Mouse (Mus musculus) lung, embryonic 15.5 days (tissue): ENCODE measurements at regions not wholly inside any gene's neighbourhood (a gene's known extent, or its start where the extent isn't known, plus 50 kb on each side); places are given as distances from the start of the nearest gene placed in this dataset.

Experiments used
- ATAC-seq: fragments of 200-750 bp; cut with Nextera tagmentation; 2 replicates; pipeline ENCODE4 v1.8.0; 2017; ENCODE audit warnings: moderate number of reproducible peaks, borderline replicate concordance; ENCODE audit not compliant: low FRiP score, low TSS enrichment; ENCODE audit errors: extremely low read depth
- H3K27ac ChIP-seq: fragments of 300-500 bp; sonication (generic); 2 replicates; pipeline ENCODE4 v1.5.1; 2015; ENCODE audit warnings: moderate library complexity, mild to moderate bottlenecking, inconsistent platforms
- H3K27me3 ChIP-seq: fragments of 300-500 bp; sonication (generic); 2 replicates; pipeline ENCODE4 v1.6.1; 2015; ENCODE audit warnings: inconsistent platforms
- H3K36me3 ChIP-seq: fragments of 300-500 bp; sonication (generic); 2 replicates; pipeline ENCODE4 v1.6.1; 2015; ENCODE audit warnings: inconsistent platforms
- H3K4me1 ChIP-seq: fragments of 300-500 bp; sonication (generic); 2 replicates; pipeline ENCODE4 v1.6.1; 2015; ENCODE audit warnings: inconsistent platforms
- H3K4me2 ChIP-seq: fragments of 300-500 bp; sonication (generic); 2 replicates; pipeline ENCODE4 v1.6.1; 2015; ENCODE audit warnings: inconsistent platforms, mild to moderate bottlenecking, moderate library complexity
- H3K4me3 ChIP-seq: fragments of 300-500 bp; sonication (generic); 2 replicates; pipeline ENCODE4 v1.5.1; 2015; ENCODE audit warnings: mild to moderate bottlenecking, inconsistent platforms
- H3K9ac ChIP-seq: fragments of 300-500 bp; sonication (generic); 2 replicates; pipeline ENCODE4 v1.6.1; 2015; ENCODE audit warnings: inconsistent platforms
- H3K9me3 ChIP-seq: fragments of 300-500 bp; sonication (generic); 2 replicates; pipeline ENCODE4 v1.6.1; 2016; ENCODE audit warnings: inconsistent platforms
- WGBS: fragments of 180-500 bp; shearing (Covaris S2); methylation state at CpG from one replicate; pipeline ENCODE4 v1.1.7; 2015; 5-methylcytosine and 5-hydroxymethylcytosine counted together

GRCm38 (mm10) chr9:47133873-47134272 is 135.3 kb downstream of the Gm4791 start:
- Histone ChIP-seq H3K9ac (no peak overlapping the region), H3K9me3 (no peaks in the 10 kb centered on the region), H3K36me3 (no peaks in the 10 kb centered on the region), H3K4me3 (no peak overlapping the region), H3K27ac (no peak overlapping the region), H3K27me3 (no peaks in the 10 kb centered on the region; the same call in 1 of the 2 replicates), H3K4me1 (no peaks in the 10 kb centered on the region), H3K4me2 (no peak overlapping the region)
- ATAC-seq, result no peak
- WGBS, result 45% methylated on average over 8 of the region's 8 CpGs

GRCm38 (mm10) chr9:47134479-47134878 is 135.9 kb downstream of the Gm4791 start:
- no peaks in the 10 kb centered on the region for H3K9me3 ChIP-seq
- no peaks in the 10 kb centered on the region for H3K4me1 ChIP-seq
- ATAC-seq, result no peak
- H3K4me2 ChIP-seq, result no peak overlapping the region
- WGBS, result 70% methylated on average over 4 of the region's 4 CpGs
- no peak overlapping the region for H3K9ac ChIP-seq
- no peaks in the 10 kb centered on the region for H3K36me3 ChIP-seq
- no peaks in the 10 kb centered on the region; the same call in 1 of the 2 replicates for H3K27me3 ChIP-seq
- no peak overlapping the region for H3K4me3 ChIP-seq
- H3K27ac ChIP-seq, result no peak overlapping the region

- Histone ChIP-seq H3K4me1 (no peaks in the 10 kb centered on the region), H3K27me3 (no peaks in the 10 kb centered on the region; the same call in 1 of the 2 replicates), H3K9me3 (no peaks in the 10 kb centered on the region), H3K4me2 (no peak overlapping the region), H3K27ac (no peak overlapping the region), H3K4me3 (no peak overlapping the region), H3K36me3 (no peaks in the 10 kb centered on the region), H3K9ac (no peak overlapping the region)
- 92% methylated on average over 5 of the region's 5 CpGs for WGBS
- no peak for ATAC-seq
Measured at GRCm38 (mm10) chr9:47136641-47137040, 138.1 kb downstream of the Gm4791 start.

- H3K36me3 ChIP-seq, result no peaks in the 10 kb centered on the region
- H3K27me3 ChIP-seq, result no peaks in the 10 kb centered on the region
- H3K27ac ChIP-seq, result no peak overlapping the region
- WGBS, result 81% methylated on average over 7 of the region's 7 CpGs
- H3K9ac ChIP-seq, result no peak overlapping the region
- no peak overlapping the region for H3K4me3 ChIP-seq
- no peak for ATAC-seq
- H3K4me2 ChIP-seq, result no peak overlapping the region
- H3K9me3 ChIP-seq, result no peaks in the 10 kb centered on the region
- no peaks in the 10 kb centered on the region for H3K4me1 ChIP-seq
Measured at GRCm38 (mm10) chr9:47153471-47153870, 154.9 kb downstream of the Gm4791 start.

- H3K27ac ChIP-seq, result peak overlapping the region; percentile 61; the same call in 1 of the 2 replicates
- no peak overlapping the region for H3K4me3 ChIP-seq
- ATAC-seq, result no peak; the same call in 1 of the 2 replicates
- no peaks in the 10 kb centered on the region for H3K27me3 ChIP-seq
- no peaks in the 10 kb centered on the region for H3K9me3 ChIP-seq
- H3K36me3 ChIP-seq, result no peaks in the 10 kb centered on the region
- H3K9ac ChIP-seq, result no peak overlapping the region
- WGBS, result 21% methylated on average over 8 of the region's 8 CpGs
- peaks cover 10% of the 10 kb centered on the region for H3K4me1 ChIP-seq
- H3K4me2 ChIP-seq, result peak overlapping the region; percentile 18; the same call in 1 of the 2 replicates
Measured at GRCm38 (mm10) chr9:47165480-47166131, 167.1 kb downstream of the Gm4791 start.

GRCm38 (mm10) chr9:47167681-47168240 is 169.2 kb downstream of the Gm4791 start:
- H3K4me3 ChIP-seq, result no peak overlapping the region
- WGBS, result 59% methylated on average over 20 of the region's 20 CpGs

GRCm38 (mm10) chr9:47176044-47176443 is 177.5 kb downstream of the Gm4791 start:
- no peak for ATAC-seq
- Histone ChIP-seq H3K4me1 (no peaks in the 10 kb centered on the region), H3K27ac (no peak overlapping the region), H3K27me3 (no peaks in the 10 kb centered on the region; the same call in 1 of the 2 replicates), H3K9me3 (no peaks in the 10 kb centered on the region), H3K36me3 (no peaks in the 10 kb centered on the region), H3K4me3 (no peak overlapping the region), H3K4me2 (no peak overlapping the region), H3K9ac (no peak overlapping the region)
- 82% methylated on average over 4 of the region's 4 CpGs for WGBS

More at GRCm38 (mm10) chr9:47167681-47168240, 169.2 kb downstream of the Gm4791 start:
- Histone ChIP-seq H3K27me3 (no peaks in the 10 kb centered on the region), H3K27ac (no peak overlapping the region), H3K9ac (no peak overlapping the region), H3K4me1 (peaks cover 10% of the 10 kb centered on the region), H3K9me3 (no peaks in the 10 kb centered on the region), H3K4me2 (no peak overlapping the region; the same call in 1 of the 2 replicates), H3K36me3 (no peaks in the 10 kb centered on the region)
- ATAC-seq, result no peak

- Histone ChIP-seq H3K4me1 (no peaks in the 10 kb centered on the region), H3K4me2 (no peak overlapping the region), H3K36me3 (no peaks in the 10 kb centered on the region), H3K27me3 (no peaks in the 10 kb centered on the region), H3K4me3 (no peak overlapping the region), H3K27ac (no peak overlapping the region), H3K9me3 (no peaks in the 10 kb centered on the region), H3K9ac (no peak overlapping the region)
- 51% methylated on average over 3 of the region's 3 CpGs for WGBS
- no peak for ATAC-seq
Measured at GRCm38 (mm10) chr9:47218101-47218500, 219.6 kb downstream of the Gm4791 start.

GRCm38 (mm10) chr9:47223536-47223935 is 225.0 kb downstream of the Gm4791 start:
- Histone ChIP-seq H3K9ac (no peak overlapping the region), H3K4me1 (no peaks in the 10 kb centered on the region), H3K9me3 (no peaks in the 10 kb centered on the region), H3K36me3 (no peaks in the 10 kb centered on the region), H3K27ac (no peak overlapping the region), H3K27me3 (no peaks in the 10 kb centered on the region), H3K4me2 (no peak overlapping the region), H3K4me3 (no peak overlapping the region)
- WGBS, result 59% methylated on average over 2 of the region's 2 CpGs
- ATAC-seq, result no peak

GRCm38 (mm10) chr9:47224249-47224648 is 225.7 kb downstream of the Gm4791 start:
- H3K36me3 ChIP-seq, result no peaks in the 10 kb centered on the region

GRCm38 (mm10) chr9:47226476-47227271 is 228.1 kb downstream of the Gm4791 start:
- Histone ChIP-seq H3K27me3 (no peaks in the 10 kb centered on the region), H3K4me1 (no peaks in the 10 kb centered on the region), H3K4me2 (no peak overlapping the region), H3K9ac (no peak overlapping the region), H3K36me3 (no peaks in the 10 kb centered on the region), H3K4me3 (no peak overlapping the region), H3K27ac (no peak overlapping the region), H3K9me3 (no peaks in the 10 kb centered on the region)
- ATAC-seq, result no peak
- 78% methylated on average over 16 of the region's 16 CpGs for WGBS

More at GRCm38 (mm10) chr9:47224249-47224648, 225.7 kb downstream of the Gm4791 start:
- no peak for ATAC-seq
- Histone ChIP-seq H3K27me3 (no peaks in the 10 kb centered on the region), H3K4me2 (no peak overlapping the region), H3K9me3 (no peaks in the 10 kb centered on the region), H3K4me3 (no peak overlapping the region), H3K9ac (no peak overlapping the region), H3K27ac (no peak overlapping the region), H3K4me1 (no peaks in the 10 kb centered on the region)
- WGBS, result 84% methylated on average over 1 of the region's 1 CpGs

- Histone ChIP-seq H3K4me1 (no peaks in the 10 kb centered on the region), H3K9ac (no peak overlapping the region), H3K4me2 (no peak overlapping the region), H3K27me3 (no peaks in the 10 kb centered on the region), H3K36me3 (no peaks in the 10 kb centered on the region), H3K4me3 (no peak overlapping the region), H3K27ac (no peak overlapping the region), H3K9me3 (no peaks in the 10 kb centered on the region)
- ATAC-seq, result no peak
- 62% methylated on average over 8 of the region's 8 CpGs for WGBS
Measured at GRCm38 (mm10) chr9:47227298-47227697, 228.8 kb downstream of the Gm4791 start.
